21 mouse cellular contexts compared by ENCODE assay signal in genomic region chr14:52638179-52638578, GRCm38 (mm10).
DNase-seq lines count a peak whose midpoint lies in the region; ATAC-seq and TF ChIP-seq lines count a peak whose summit lies in the region.
"Had no signal": no experiment of that assay in that cellular context is flagged by ENCODE, and none has a peak within 500 bp of the region (broad histone marks: within the 10 kb centered on the region; RNA-seq: fewer than 3 reads in every experiment).

No protein-coding gene starts in this region.

- TF ChIP-seq EP300 in liver, postnatal 0 days (IDR thresholded peaks at IDR 0.05; ENCODE audit: low read depth) = no peak
- no peak for TF ChIP-seq EP300 in CH12.LX (IDR thresholded peaks at IDR 0.05; ENCODE audit: low read length)

- 0 out of 2 replicates have a peak, but pooled peaks have one; percentile 7 for TF ChIP-seq CTCF in liver, postnatal 0 days (IDR thresholded peaks at IDR 0.05; ENCODE audit: low read depth)
- peak; percentile 58 to 59 for TF ChIP-seq CTCF in CH12.LX (conservative IDR thresholded peaks at IDR 0.05 in 1 of 2, IDR thresholded peaks at IDR 0.05 in 1 of 2; ENCODE audit: low read depth in 2 of 2, low read length in 2 of 2)

- dilution Hi-C loops in CH12.LX (cut with MboI; ENCODE audit: extremely low pct_ligation_motif_present, extremely low pct_unique_long_range_greater_than_20kb, low sequenced_read_pairs) = no loop called here

- H3K9ac ChIP-seq in liver, postnatal 0 days (replicated peaks) = no peak overlapping the region
- no peak overlapping the region for H3K9ac ChIP-seq in CH12.LX (ENCODE audit: insufficient read depth, low read depth)
- no peak overlapping the region for H3K9ac ChIP-seq in forebrain, embryonic 12.5 days
- H3K9ac ChIP-seq: embryonic facial prominence, embryonic 12.5 days; liver, embryonic 12.5 days; lung, embryonic 15.5 days had no signal

- no peak for ATAC-seq in liver, postnatal 0 days
- no peak for ATAC-seq in forebrain, embryonic 12.5 days (ENCODE audit: low FRiP score)
- ATAC-seq: forebrain, embryonic 14.5 days; liver, embryonic 12.5 days had no signal

- H3K4me2 ChIP-seq in liver, postnatal 0 days (ENCODE audit: low read depth, low read length) = no peak overlapping the region
- H3K4me2 ChIP-seq in CH12.LX (ENCODE audit: insufficient read depth, low read depth, poor library complexity, severe bottlenecking) = no peak overlapping the region
- H3K4me2 ChIP-seq in forebrain, embryonic 12.5 days = no peak overlapping the region
- H3K4me2 ChIP-seq: embryonic facial prominence, embryonic 12.5 days; liver, embryonic 12.5 days; lung, embryonic 15.5 days; midbrain, embryonic 11.5 days had no signal

- no peak; the same call in 1 of the 2 replicates for TF ChIP-seq RAD21 in CH12.LX (IDR thresholded peaks at IDR 0.05; ENCODE audit: low read depth, low read length)

- TF ChIP-seq POLR2A in CH12.LX (IDR thresholded peaks at IDR 0.05; ENCODE audit: low read depth, low read length) = no peak

- no peak overlapping the region for H3K4me3 ChIP-seq in liver, postnatal 0 days (ENCODE audit: low read depth, low read length)
- H3K4me3 ChIP-seq in CH12.LX (replicated peaks in 1 of 3; ENCODE audit: low read depth in 2 of 3, low read length in 2 of 3, poor library complexity in 1 of 3) = no peak overlapping the region
- no peak overlapping the region for H3K4me3 ChIP-seq in forebrain, embryonic 12.5 days (replicated peaks)
- no peak overlapping the region for H3K4me3 ChIP-seq in embryonic facial prominence, embryonic 10.5 days
- H3K4me3 ChIP-seq: embryonic facial prominence, embryonic 12.5 days; erythroblast, embryonic 14.5 days; hindbrain, embryonic 10.5 days; liver, embryonic 12.5 days; lung, embryonic 15.5 days had no signal

- H3K4me1 ChIP-seq in liver, postnatal 0 days (ENCODE audit: insufficient read depth) = no peaks in the 10 kb centered on the region
- H3K4me1 ChIP-seq in CH12.LX (ENCODE audit: control insufficient read depth in 1 of 2, insufficient read depth in 2 of 2) = no peaks in the 10 kb centered on the region
- H3K4me1 ChIP-seq in forebrain, embryonic 12.5 days = no peaks in the 10 kb centered on the region
- H3K4me1 ChIP-seq in embryonic facial prominence, embryonic 10.5 days = no peaks in the 10 kb centered on the region
- H3K4me1 ChIP-seq: embryonic facial prominence, embryonic 12.5 days; hindbrain, embryonic 10.5 days; liver, embryonic 12.5 days; lung, embryonic 15.5 days had no signal

- no peaks in the 10 kb centered on the region for H3K36me3 ChIP-seq in liver, postnatal 0 days (replicated peaks; ENCODE audit: insufficient read depth, low read length)
- H3K36me3 ChIP-seq in CH12.LX (replicated peaks in 1 of 2; ENCODE audit: control insufficient read depth in 1 of 2, insufficient read depth in 1 of 2, low read length in 1 of 2) = no peaks in the 10 kb centered on the region
- H3K36me3 ChIP-seq in forebrain, embryonic 12.5 days (replicated peaks) = no peaks in the 10 kb centered on the region
- H3K36me3 ChIP-seq in embryonic facial prominence, embryonic 10.5 days (replicated peaks) = no peaks in the 10 kb centered on the region
- H3K36me3 ChIP-seq: embryonic facial prominence, embryonic 12.5 days; hindbrain, embryonic 10.5 days; liver, embryonic 12.5 days; lung, embryonic 15.5 days had no signal

- no peak overlapping the region for H3K27ac ChIP-seq in liver, postnatal 0 days (ENCODE audit: low read depth)
- no peak overlapping the region for H3K27ac ChIP-seq in CH12.LX (ENCODE audit: insufficient read depth, low read depth)
- no peak overlapping the region for H3K27ac ChIP-seq in forebrain, embryonic 12.5 days
- no peak overlapping the region for H3K27ac ChIP-seq in embryonic facial prominence, embryonic 10.5 days (replicated peaks)
- H3K27ac ChIP-seq: embryonic facial prominence, embryonic 12.5 days; hindbrain, embryonic 10.5 days; liver, embryonic 12.5 days; lung, embryonic 15.5 days; macrophage had no signal

- no peaks in the 10 kb centered on the region for H3K27me3 ChIP-seq in liver, postnatal 0 days (ENCODE audit: insufficient read depth, low read length)
- no peaks in the 10 kb centered on the region for H3K27me3 ChIP-seq in CH12.LX (replicated peaks)
- H3K27me3 ChIP-seq in forebrain, embryonic 12.5 days = no peaks in the 10 kb centered on the region
- H3K27me3 ChIP-seq in embryonic facial prominence, embryonic 10.5 days (replicated peaks; ENCODE audit: low read depth, poor library complexity, severe bottlenecking) = no peaks in the 10 kb centered on the region
- H3K27me3 ChIP-seq: embryonic facial prominence, embryonic 12.5 days; liver, embryonic 12.5 days; lung, embryonic 15.5 days had no signal

- 61% methylated on average over 2 of the region's 2 CpGs for WGBS in liver, postnatal 0 days (ENCODE audit: insufficient replicate concordance)
- WGBS in forebrain, embryonic 12.5 days = 75% methylated on average over 2 of the region's 2 CpGs
- 76% methylated on average over 2 of the region's 2 CpGs for WGBS in embryonic facial prominence, embryonic 10.5 days

- H3K79me2 ChIP-seq in CH12.LX (replicated peaks; ENCODE audit: control insufficient read depth, extremely low read depth, insufficient read depth, poor library complexity, severe bottlenecking) = no peaks in the 10 kb centered on the region

- DNase-seq in liver, postnatal 0 days = no peak
- no peak for DNase-seq in liver
- peak; percentile 42 for DNase-seq in CH12.LX (ENCODE audit: extremely low read depth)
- peak; percentile 2 for DNase-seq in NIH3T3 (ENCODE audit: low read depth)
- DNase-seq in induced T-regulatory cell, adult 2 months (ENCODE audit: low read depth) = peak; percentile 38
- DNase-seq in embryonic facial prominence, embryonic 10.5 days (ENCODE audit: low spot score) = no peak
- DNase-seq: cerebellum, adult 8-10 months; gastrocnemius, postnatal 10 days; heart, adult 18-20 months; kidney, adult 2 months; kidney, postnatal 14 days; right cerebral cortex, adult 18-20 months had no signal

- in situ Hi-C loops in CH12.LX (cut with MboI; ENCODE audit: low pct_ligation_motif_present, low pct_unique_long_range_greater_than_20kb, low sequenced_read_pairs) = no loop called here

- H3K9me3 ChIP-seq in liver, postnatal 0 days (ENCODE audit: low read length) = no peaks in the 10 kb centered on the region
- no peaks in the 10 kb centered on the region for H3K9me3 ChIP-seq in CH12.LX (replicated peaks; ENCODE audit: low read length)
- H3K9me3 ChIP-seq in forebrain, embryonic 12.5 days = peaks cover 3% of the 10 kb centered on the region; the same call in 1 of the 2 replicates
- H3K9me3 ChIP-seq in embryonic facial prominence, embryonic 10.5 days = peaks cover 11% of the 10 kb centered on the region; the same call in 1 of the 2 replicates
- H3K9me3 ChIP-seq: lung, embryonic 15.5 days had no signal

TF ChIP-seq in CH12.LX, 34 proteins besides CTCF, POLR2A, EP300 and RAD21:
- TF ChIP-seq MAFK (IDR thresholded peaks at IDR 0.05; ENCODE audit: insufficient replicate concordance, low read length) = no peak
- TF ChIP-seq SMC3 (IDR thresholded peaks at IDR 0.05; ENCODE audit: low read depth, low read length) = no peak
- peak; percentile 15; the same call in 1 of the 2 replicates for TF ChIP-seq MAX (IDR thresholded peaks at IDR 0.05; ENCODE audit: low read length)

Comparison
In these comparisons a context has a peak if more than half of its experiments do, and no peak if none do; other contexts are left out.
1. DNase-seq: peak in CH12.LX (single experiment), NIH3T3 (single experiment) and induced T-regulatory cell, adult 2 months (single experiment); none in liver, postnatal 0 days (single experiment), liver (single experiment) and embryonic facial prominence, embryonic 10.5 days (single experiment).